Mouse (Mus musculus): ENCODE measurements around the gene Dlx2. TPM values are rescaled to one million over a fixed set of nuclear protein-coding genes. Genes with fewer than 3 reads are reported as not detected.

Gene Dlx2
- polyA plus RNA-seq (2015; fragmentation: Nextera tagmentation; extraction: Ambion mirVana) = 4.5 and 10.9 TPM in 2 replicates

- Histone ChIP-seq H3K27ac (ENCODE audit: low read length) (peak within 1 kb of the TSS; percentile 53), H3K36me3 (ENCODE audit: control insufficient read depth, insufficient read depth, low read length) (no peaks in the 10 kb centered on the region), H3K4me3 (ENCODE audit: low read depth, low read length) (peak within 1 kb of the TSS; percentile 39), H3K4me2 (ENCODE audit: low read length) (peak within 1 kb of the TSS; percentile 59), H3K4me1 (ENCODE audit: control insufficient read depth, insufficient read depth, low read length) (peaks cover 13% of the 10 kb centered on the region), H3K9ac (ENCODE audit: low read depth, low read length) (peak within 1 kb of the TSS; percentile 45), H3K9me3 (replicated peaks; ENCODE audit: control insufficient read depth, low read length, poor library complexity, severe bottlenecking) (no peaks in the 10 kb centered on the region), H3K27me3 (ENCODE audit: control insufficient read depth, insufficient read depth, low read depth, low read length) (peaks cover 38% of the 10 kb centered on the region)
- ATAC-seq = peak; percentile 72
- 0% methylated on average over 37 of the region's 37 CpGs for WGBS
Measured at GRCm38 (mm10) chr2:71546640-71547071, at the start of gene Dlx2. TSS of gene Dlx2 (minus strand) at chr2:71546754.

- Histone ChIP-seq H3K27me3 (ENCODE audit: control insufficient read depth, insufficient read depth, low read depth, low read length) (no peaks in the 10 kb centered on the region; the same call in 1 of the 2 replicates), H3K9me3 (replicated peaks; ENCODE audit: control insufficient read depth, low read length, poor library complexity, severe bottlenecking) (no peaks in the 10 kb centered on the region), H3K4me1 (ENCODE audit: control insufficient read depth, insufficient read depth, low read length) (no peaks in the 10 kb centered on the region), H3K4me3 (ENCODE audit: low read depth, low read length) (no peak overlapping the region), H3K27ac (ENCODE audit: low read length) (no peak overlapping the region), H3K9ac (ENCODE audit: low read depth, low read length) (no peak overlapping the region), H3K36me3 (ENCODE audit: control insufficient read depth, insufficient read depth, low read length) (no peaks in the 10 kb centered on the region), H3K4me2 (ENCODE audit: low read length) (no peak overlapping the region)
- no peak for ATAC-seq
- WGBS = 75% methylated on average over 7 of the region's 7 CpGs
Measured at GRCm38 (mm10) chr2:71594466-71594865, 47.9 kb upstream of the Dlx2 start.

GRCm38 (mm10) chr2:71589114-71589513, 42.6 kb upstream of the Dlx2 start:
- no peaks in the 10 kb centered on the region for H3K27me3 ChIP-seq (ENCODE audit: control insufficient read depth, insufficient read depth, low read depth, low read length)
- ATAC-seq = no peak
- no peaks in the 10 kb centered on the region for H3K36me3 ChIP-seq (ENCODE audit: control insufficient read depth, insufficient read depth, low read length)
- H3K4me2 ChIP-seq (ENCODE audit: low read length) = no peak overlapping the region
- H3K4me3 ChIP-seq (ENCODE audit: low read depth, low read length) = no peak overlapping the region
- H3K9ac ChIP-seq (ENCODE audit: low read depth, low read length) = no peak overlapping the region
- H3K9me3 ChIP-seq (replicated peaks; ENCODE audit: control insufficient read depth, low read length, poor library complexity, severe bottlenecking) = no peaks in the 10 kb centered on the region
- no peak overlapping the region for H3K27ac ChIP-seq (ENCODE audit: low read length)
- WGBS = 91% methylated on average over 9 of the region's 9 CpGs
- H3K4me1 ChIP-seq (ENCODE audit: control insufficient read depth, insufficient read depth, low read length) = no peaks in the 10 kb centered on the region

- H3K27me3 ChIP-seq (ENCODE audit: control insufficient read depth, insufficient read depth, low read depth, low read length) = peaks cover 3% of the 10 kb centered on the region; the same call in 1 of the 2 replicates
- no peaks in the 10 kb centered on the region for H3K9me3 ChIP-seq (replicated peaks; ENCODE audit: control insufficient read depth, low read length, poor library complexity, severe bottlenecking)
- 0 out of 2 replicates have a peak, but pooled peaks have one; percentile 66 for ATAC-seq
- no peaks in the 10 kb centered on the region for H3K36me3 ChIP-seq (ENCODE audit: control insufficient read depth, insufficient read depth, low read length)
- H3K9ac ChIP-seq (ENCODE audit: low read depth, low read length) = peak overlapping the region; percentile 80; the same call in 1 of the 2 replicates
- 54% methylated on average over 5 of the region's 5 CpGs for WGBS
- peaks cover 5% of the 10 kb centered on the region; the same call in 1 of the 2 replicates for H3K4me1 ChIP-seq (ENCODE audit: control insufficient read depth, insufficient read depth, low read length)
- peak overlapping the region; percentile 94 for H3K4me2 ChIP-seq (ENCODE audit: low read length)
- H3K4me3 ChIP-seq (ENCODE audit: low read depth, low read length) = peak overlapping the region; percentile 59
- H3K27ac ChIP-seq (ENCODE audit: low read length) = no peak overlapping the region
Measured at GRCm38 (mm10) chr2:71581488-71581887, 34.9 kb upstream of the Dlx2 start.

GRCm38 (mm10) chr2:71580632-71581466, 34.3 kb upstream of the Dlx2 start:
- peak; percentile 90 for ATAC-seq
- Histone ChIP-seq H3K27ac (ENCODE audit: low read length) (no peak overlapping the region), H3K36me3 (ENCODE audit: control insufficient read depth, insufficient read depth, low read length) (no peaks in the 10 kb centered on the region), H3K27me3 (ENCODE audit: control insufficient read depth, insufficient read depth, low read depth, low read length) (peaks cover 3% of the 10 kb centered on the region; the same call in 1 of the 2 replicates), H3K9ac (ENCODE audit: low read depth, low read length) (peak overlapping the region; percentile 80), H3K4me1 (ENCODE audit: control insufficient read depth, insufficient read depth, low read length) (peaks cover 5% of the 10 kb centered on the region; the same call in 1 of the 2 replicates), H3K4me2 (ENCODE audit: low read length) (peak overlapping the region; percentile 94), H3K4me3 (ENCODE audit: low read depth, low read length) (peak overlapping the region; percentile 59), H3K9me3 (replicated peaks; ENCODE audit: control insufficient read depth, low read length, poor library complexity, severe bottlenecking) (no peaks in the 10 kb centered on the region)
- WGBS = 10% methylated on average over 50 of the region's 50 CpGs

GRCm38 (mm10) chr2:71577059-71577458, 30.5 kb upstream of the Dlx2 start:
- H3K27ac ChIP-seq (ENCODE audit: low read length) = no peak overlapping the region
- H3K36me3 ChIP-seq (ENCODE audit: control insufficient read depth, insufficient read depth, low read length) = no peaks in the 10 kb centered on the region
- WGBS = 95% methylated on average over 2 of the region's 2 CpGs
- peaks cover 5% of the 10 kb centered on the region; the same call in 1 of the 2 replicates for H3K4me1 ChIP-seq (ENCODE audit: control insufficient read depth, insufficient read depth, low read length)
- no peak for ATAC-seq
- H3K9ac ChIP-seq (ENCODE audit: low read depth, low read length) = no peak overlapping the region
- H3K27me3 ChIP-seq (ENCODE audit: control insufficient read depth, insufficient read depth, low read depth, low read length) = peaks cover 3% of the 10 kb centered on the region; the same call in 1 of the 2 replicates
- H3K4me3 ChIP-seq (ENCODE audit: low read depth, low read length) = no peak overlapping the region
- no peaks in the 10 kb centered on the region for H3K9me3 ChIP-seq (replicated peaks; ENCODE audit: control insufficient read depth, low read length, poor library complexity, severe bottlenecking)
- H3K4me2 ChIP-seq (ENCODE audit: low read length) = no peak overlapping the region

GRCm38 (mm10) chr2:71573736-71574135, 27.2 kb upstream of the Dlx2 start:
- no peak overlapping the region for H3K27ac ChIP-seq (ENCODE audit: low read length)
- H3K4me3 ChIP-seq (ENCODE audit: low read depth, low read length) = no peak overlapping the region
- no peaks in the 10 kb centered on the region for H3K9me3 ChIP-seq (replicated peaks; ENCODE audit: control insufficient read depth, low read length, poor library complexity, severe bottlenecking)
- no peak overlapping the region for H3K9ac ChIP-seq (ENCODE audit: low read depth, low read length)
- ATAC-seq = no peak
- no peaks in the 10 kb centered on the region for H3K4me1 ChIP-seq (ENCODE audit: control insufficient read depth, insufficient read depth, low read length)
- H3K4me2 ChIP-seq (ENCODE audit: low read length) = no peak overlapping the region
- 82% methylated on average over 4 of the region's 4 CpGs for WGBS
- H3K27me3 ChIP-seq (ENCODE audit: control insufficient read depth, insufficient read depth, low read depth, low read length) = no peaks in the 10 kb centered on the region
- no peaks in the 10 kb centered on the region for H3K36me3 ChIP-seq (ENCODE audit: control insufficient read depth, insufficient read depth, low read length)

GRCm38 (mm10) chr2:71566466-71566865, 19.9 kb upstream of the Dlx2 start:
- Histone ChIP-seq H3K27ac (ENCODE audit: low read length) (no peak overlapping the region), H3K36me3 (ENCODE audit: control insufficient read depth, insufficient read depth, low read length) (no peaks in the 10 kb centered on the region), H3K27me3 (ENCODE audit: control insufficient read depth, insufficient read depth, low read depth, low read length) (no peaks in the 10 kb centered on the region), H3K9ac (ENCODE audit: low read depth, low read length) (no peak overlapping the region), H3K4me3 (ENCODE audit: low read depth, low read length) (no peak overlapping the region), H3K9me3 (replicated peaks; ENCODE audit: control insufficient read depth, low read length, poor library complexity, severe bottlenecking) (no peaks in the 10 kb centered on the region), H3K4me1 (ENCODE audit: control insufficient read depth, insufficient read depth, low read length) (no peaks in the 10 kb centered on the region), H3K4me2 (ENCODE audit: low read length) (no peak overlapping the region)
- WGBS = 88% methylated on average over 9 of the region's 9 CpGs
- no peak for ATAC-seq

- Histone ChIP-seq H3K36me3 (ENCODE audit: control insufficient read depth, insufficient read depth, low read length) (no peaks in the 10 kb centered on the region), H3K4me1 (ENCODE audit: control insufficient read depth, insufficient read depth, low read length) (peaks cover 3% of the 10 kb centered on the region), H3K9ac (ENCODE audit: low read depth, low read length) (no peak overlapping the region), H3K27ac (ENCODE audit: low read length) (no peak overlapping the region), H3K27me3 (ENCODE audit: control insufficient read depth, insufficient read depth, low read depth, low read length) (peaks cover 26% of the 10 kb centered on the region), H3K4me3 (ENCODE audit: low read depth, low read length) (no peak overlapping the region), H3K9me3 (replicated peaks; ENCODE audit: control insufficient read depth, low read length, poor library complexity, severe bottlenecking) (no peaks in the 10 kb centered on the region), H3K4me2 (ENCODE audit: low read length) (no peak overlapping the region)
- 79% methylated on average over 5 of the region's 5 CpGs for WGBS
- no peak for ATAC-seq
Measured at GRCm38 (mm10) chr2:71556071-71556470, 9.5 kb upstream of the Dlx2 start.

All from midbrain, embryonic 16.5 days (tissue).